Mouse (Mus musculus) right cerebral cortex, postnatal 25 days (tissue): Measurements from ENCODE around the gene Smarca2.

Experiments
- DNase-seq: peaks from one replicate; pipeline ENCODE4 v3.0.0; 2022

Gene Smarca2

DNA sequence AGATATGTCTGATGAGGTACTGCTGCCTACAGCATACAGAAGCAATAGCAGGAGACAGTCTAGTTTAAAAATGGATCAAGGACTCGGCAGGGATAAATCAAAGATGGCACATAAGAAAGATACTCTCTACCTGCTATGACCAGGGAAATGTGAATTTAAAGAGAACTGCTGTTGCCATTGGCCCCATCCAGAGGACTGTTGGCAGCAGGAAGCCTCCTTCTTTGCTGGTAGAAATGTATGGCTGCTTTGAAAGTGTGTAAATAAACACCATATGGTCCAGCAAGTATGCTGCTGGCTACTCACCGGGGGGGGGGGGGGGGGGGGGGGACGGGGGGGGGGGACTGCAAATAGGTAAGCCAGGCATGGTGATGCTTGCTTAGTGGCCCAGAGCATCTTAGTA is 189.5 kb downstream of the Smarca2 start:
- no peak for DNase-seq

DNA sequence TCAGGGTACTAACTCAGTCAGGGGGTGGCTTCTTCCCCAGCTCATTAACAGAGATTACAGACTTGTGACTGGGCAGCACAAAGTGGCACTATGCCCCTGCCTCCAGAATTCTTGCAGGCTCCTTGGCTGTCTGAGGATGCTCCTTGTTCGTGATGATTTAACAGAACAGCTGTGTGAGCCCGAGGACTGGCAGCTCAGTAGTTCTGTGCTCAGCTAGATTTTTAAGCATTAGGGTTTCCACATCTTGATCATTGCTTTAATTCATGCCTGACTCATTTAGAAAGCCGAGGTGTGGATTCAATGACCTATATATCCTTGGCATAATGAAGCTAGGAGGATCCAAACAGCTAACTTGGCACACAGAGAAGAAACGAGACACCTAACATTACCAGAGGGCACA is 191.2 kb downstream of the Smarca2 start:
- no peak for DNase-seq

DNA sequence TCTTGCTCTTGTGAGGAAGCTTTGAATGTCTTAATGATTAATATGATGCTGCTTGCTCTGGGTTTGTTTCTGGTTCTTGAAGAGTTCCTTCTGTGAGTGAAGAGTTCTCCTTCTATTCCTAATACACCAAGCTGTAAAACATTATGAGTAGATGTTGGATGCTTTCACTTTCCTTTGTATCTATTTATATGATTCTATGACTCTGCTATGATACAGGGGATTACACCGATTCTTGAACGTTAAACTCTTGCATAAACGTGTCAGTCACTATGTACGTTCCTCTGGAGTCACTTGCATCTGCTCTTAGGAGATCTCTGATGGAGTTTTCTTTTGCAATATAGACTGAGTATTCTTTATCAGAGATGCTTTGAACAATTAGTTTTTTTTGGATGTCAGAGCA is 199.6 kb downstream of the Smarca2 start:
- DNase-seq = no peak

DNA sequence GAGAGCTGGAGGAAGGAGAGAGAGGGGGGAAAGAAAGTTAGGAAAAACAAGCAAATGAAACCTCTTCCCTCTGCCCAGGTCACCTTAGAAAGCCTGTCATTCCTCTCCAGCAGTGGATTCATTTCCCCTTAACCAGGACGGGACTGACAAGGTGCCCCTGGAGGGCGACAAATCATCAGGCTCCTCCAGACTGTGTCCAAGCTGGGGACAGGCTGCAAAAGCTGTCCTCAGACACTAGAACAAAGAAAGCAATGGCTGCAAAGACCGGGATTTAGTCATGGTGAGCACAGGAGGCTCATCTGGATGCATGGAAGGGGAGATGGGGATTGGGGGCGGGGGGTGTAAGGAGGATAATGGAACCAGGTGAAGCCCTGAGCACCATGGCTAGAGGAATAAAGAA is 209.8 kb downstream of the Smarca2 start:
- DNase-seq = no peak

DNA sequence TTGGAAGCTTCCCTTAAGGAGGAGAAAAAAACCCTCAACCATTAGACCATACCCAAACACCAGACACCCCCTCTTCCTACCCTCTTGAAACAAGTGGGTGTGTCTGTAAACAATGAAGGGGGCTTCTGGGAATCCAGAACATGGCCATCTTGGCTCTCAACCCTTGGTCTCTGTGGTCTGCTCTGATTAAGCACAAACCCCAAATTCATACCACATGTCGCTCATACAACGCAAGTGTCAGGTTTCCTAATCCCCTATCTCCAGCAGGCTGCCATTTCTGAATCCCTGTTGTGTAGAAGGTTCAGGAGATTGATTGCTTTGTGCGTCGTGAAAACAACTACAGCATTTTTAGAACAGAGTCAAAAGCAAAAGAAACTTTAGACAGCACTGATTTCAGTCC is 213.1 kb downstream of the Smarca2 start:
- DNase-seq = no peak
